Comparison of ENCODE assay signal across 8 mouse cellular contexts in the genomic region with DNA sequence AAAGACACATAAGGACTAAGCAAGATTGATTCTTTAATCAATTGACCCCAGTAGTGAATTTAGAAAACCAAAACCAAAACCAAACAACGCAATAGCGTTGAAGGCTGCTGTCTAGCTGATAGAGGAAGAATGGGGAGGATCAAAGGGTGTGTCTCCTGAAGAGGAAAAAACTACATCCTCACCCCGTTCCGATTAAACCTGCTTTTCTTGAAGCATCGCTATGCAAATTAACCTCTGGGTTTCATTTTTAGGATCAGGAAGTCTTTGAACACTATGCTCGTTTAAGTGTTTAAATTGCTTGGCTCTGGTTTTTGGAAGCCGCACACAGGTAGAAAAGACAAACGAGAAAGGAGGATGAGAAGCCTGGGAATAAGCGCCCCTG. TPM values are rescaled to one million over a fixed set of nuclear protein-coding genes. Genes with fewer than 3 reads are reported as not detected.
DNase-seq lines count a peak whose midpoint lies in the region; ATAC-seq and TF ChIP-seq lines count a peak whose summit lies in the region.

No protein-coding gene starts in this region.

- H3K36me3 ChIP-seq in hindbrain, embryonic 16.5 days (ENCODE audit: control insufficient read depth, insufficient read depth, low read length) = no peaks in the 10 kb centered on the region
- H3K36me3 ChIP-seq in midbrain, embryonic 12.5 days = no peaks in the 10 kb centered on the region

- peaks cover 10% of the 10 kb centered on the region for H3K4me1 ChIP-seq in hindbrain, embryonic 16.5 days (ENCODE audit: control insufficient read depth, insufficient read depth, low read depth, low read length)
- peaks cover 13% of the 10 kb centered on the region for H3K4me1 ChIP-seq in midbrain, embryonic 12.5 days

- TF ChIP-seq CTCF in layer of hippocampus, adult 2 months (conservative IDR thresholded peaks at IDR 0.05) = no peak

- DNase-seq in layer of hippocampus, adult 2 months (ENCODE audit: low spot score in 2 of 2) = no peak
- DNase-seq in layer of hippocampus, adult 9-11 months = no peak
- no peak for DNase-seq in right cerebral cortex, postnatal 25 days
- DNase-seq in frontal cortex, postnatal 36 days (ENCODE audit: low spot score in 2 of 2) = no peak
- no peak for DNase-seq in ovary, postnatal 36 days (ENCODE audit: low spot score)

- peak; percentile 61 for ATAC-seq in activated CD4-positive, CD25-positive, alpha-beta regulatory T cell, adult 4 months
- no peak for ATAC-seq in hindbrain, embryonic 16.5 days
- ATAC-seq in midbrain, embryonic 12.5 days (ENCODE audit: low FRiP score, low read depth) = no peak

- peaks cover 2% of the 10 kb centered on the region for H3K27me3 ChIP-seq in hindbrain, embryonic 16.5 days (replicated peaks; ENCODE audit: control insufficient read depth, insufficient read depth, low read length)
- peaks cover 9% of the 10 kb centered on the region for H3K27me3 ChIP-seq in midbrain, embryonic 12.5 days

- no peaks in the 10 kb centered on the region for H3K9me3 ChIP-seq in hindbrain, embryonic 16.5 days (ENCODE audit: control insufficient read depth, low read length)
- H3K9me3 ChIP-seq in midbrain, embryonic 12.5 days = no peaks in the 10 kb centered on the region

- H3K27ac ChIP-seq in layer of hippocampus, adult 2 months = no peak overlapping the region
- H3K27ac ChIP-seq in hindbrain, embryonic 16.5 days (ENCODE audit: low read depth, low read length) = no peak overlapping the region
- no peak overlapping the region for H3K27ac ChIP-seq in midbrain, embryonic 12.5 days (replicated peaks)

- peak overlapping the region; percentile 97 for H3K4me2 ChIP-seq in hindbrain, embryonic 16.5 days (ENCODE audit: low read length)
- H3K4me2 ChIP-seq in midbrain, embryonic 12.5 days (replicated peaks) = peak overlapping the region; percentile 87

- WGBS in hindbrain, embryonic 16.5 days = 18% methylated on average over 9 of the region's 9 CpGs
- 19% methylated on average over 9 of the region's 9 CpGs for WGBS in midbrain, embryonic 12.5 days

- peak overlapping the region; percentile 89 for H3K9ac ChIP-seq in hindbrain, embryonic 16.5 days (ENCODE audit: low read depth, low read length)
- H3K9ac ChIP-seq in midbrain, embryonic 12.5 days (replicated peaks) = peak overlapping the region; percentile 82; the same call in 1 of the 2 replicates

- H3K4me3 ChIP-seq in layer of hippocampus, adult 2 months = peak overlapping the region; percentile 85
- peak overlapping the region; percentile 91 for H3K4me3 ChIP-seq in hindbrain, embryonic 16.5 days (ENCODE audit: low read length)
- H3K4me3 ChIP-seq in midbrain, embryonic 12.5 days = peak overlapping the region; percentile 84

RNA-seq across cellular contexts. Expression of a gene that starts 1.2 kb away (rescaled TPM):
- total RNA-seq in layer of hippocampus, adult 2 months (2021) = 100 to 1,000 TPM in 1 of 2 experiments, 10 to 100 TPM in 1; 97.3 to 104 TPM
- 10 to 100 TPM; 34.6 to 38.3 TPM for polyA plus RNA-seq in activated CD4-positive, CD25-positive, alpha-beta regulatory T cell, adult 4 months (2017; shearing (Covaris generic))
- 114 and 131 TPM in 2 replicates for polyA plus RNA-seq in hindbrain, embryonic 16.5 days (2015; fragmentation: Nextera tagmentation; extraction: Ambion mirVana)
- 42.6 and 43.6 TPM in 2 replicates for polyA plus RNA-seq in midbrain, embryonic 12.5 days (2016; fragmentation: Nextera tagmentation; extraction: Ambion mirVana)

RNA-seq across cellular contexts. Expression of a gene that starts 22.4 kb away (rescaled TPM):
- total RNA-seq in layer of hippocampus, adult 2 months (2021) = 10 to 100 TPM; 10.3 to 10.5 TPM
- 1 to 10 TPM in 1 of 2 experiments, under 1 TPM in 1; 0.79 to 2.3 TPM for polyA plus RNA-seq in activated CD4-positive, CD25-positive, alpha-beta regulatory T cell, adult 4 months (2017; shearing (Covaris generic))
- 5.8 and 6.5 TPM in 2 replicates for polyA plus RNA-seq in hindbrain, embryonic 16.5 days (2015; fragmentation: Nextera tagmentation; extraction: Ambion mirVana)
- 6.8 and 7.8 TPM in 2 replicates for polyA plus RNA-seq in midbrain, embryonic 12.5 days (2016; fragmentation: Nextera tagmentation; extraction: Ambion mirVana)

RNA-seq across cellular contexts. Expression of a gene that starts 49.5 kb away (rescaled TPM):
- total RNA-seq in layer of hippocampus, adult 2 months (2021) = 10 to 100 TPM; 49.2 to 50.6 TPM
- polyA plus RNA-seq in activated CD4-positive, CD25-positive, alpha-beta regulatory T cell, adult 4 months (2017; shearing (Covaris generic)) = 10 to 100 TPM; 19.8 to 20.6 TPM
- polyA plus RNA-seq in hindbrain, embryonic 16.5 days (2015; fragmentation: Nextera tagmentation; extraction: Ambion mirVana) = 118 and 127 TPM in 2 replicates
- polyA plus RNA-seq in midbrain, embryonic 12.5 days (2016; fragmentation: Nextera tagmentation; extraction: Ambion mirVana) = 41.0 and 43.4 TPM in 2 replicates

RNA-seq across cellular contexts. Expression of a gene that starts 50.4 kb away (rescaled TPM):
- total RNA-seq in layer of hippocampus, adult 2 months (2021) = 10 to 100 TPM; 52.9 to 54.3 TPM
- polyA plus RNA-seq in activated CD4-positive, CD25-positive, alpha-beta regulatory T cell, adult 4 months (2017; shearing (Covaris generic)) = 10 to 100 TPM; 57.7 to 59.6 TPM
- polyA plus RNA-seq in hindbrain, embryonic 16.5 days (2015; fragmentation: Nextera tagmentation; extraction: Ambion mirVana) = 58.6 and 61.2 TPM in 2 replicates
- polyA plus RNA-seq in midbrain, embryonic 12.5 days (2016; fragmentation: Nextera tagmentation; extraction: Ambion mirVana) = 100 and 102 TPM in 2 replicates

RNA-seq across cellular contexts. Expression of a gene that starts 50.9 kb away (rescaled TPM):
- total RNA-seq in layer of hippocampus, adult 2 months (2021) = 100 to 1,000 TPM; 259 to 285 TPM
- polyA plus RNA-seq in activated CD4-positive, CD25-positive, alpha-beta regulatory T cell, adult 4 months (2017; shearing (Covaris generic)) = 100 to 1,000 TPM; 119 to 186 TPM
- 89.4 and 94.5 TPM in 2 replicates for polyA plus RNA-seq in hindbrain, embryonic 16.5 days (2015; fragmentation: Nextera tagmentation; extraction: Ambion mirVana)
- 163 and 170 TPM in 2 replicates for polyA plus RNA-seq in midbrain, embryonic 12.5 days (2016; fragmentation: Nextera tagmentation; extraction: Ambion mirVana)
